Mouse (Mus musculus) forebrain, embryonic 16.5 days (tissue): ENCODE measurements around the gene Sipa1l3. TPM values are rescaled to one million over a fixed set of nuclear protein-coding genes. Genes with fewer than 3 reads are reported as not detected.

Experiments
- ATAC-seq: fragments of 200-750 bp; cut with Nextera tagmentation; 2 replicates; pipeline ENCODE4 v1.8.0; 2017; ENCODE audit warnings: mild to moderate bottlenecking, moderate library complexity
- H3K27ac ChIP-seq: fragments of 300-500 bp; sonication (generic); 2 replicates; pipeline ENCODE4 v1.5.1; 2014; ENCODE audit warnings: low read length, control low read depth
- H3K27me3 ChIP-seq: fragments of 300-500 bp; sonication (generic); replicated peaks from 2 replicates; pipeline ENCODE4 v1.6.1; 2014; ENCODE audit warnings: low read length; ENCODE audit not compliant: control insufficient read depth, insufficient read depth
- H3K36me3 ChIP-seq: fragments of 300-500 bp; sonication (generic); 2 replicates; pipeline ENCODE4 v1.6.1; 2014; ENCODE audit not compliant: control insufficient read depth, insufficient read depth
- H3K4me1 ChIP-seq: fragments of 300-500 bp; sonication (generic); replicated peaks from 2 replicates; pipeline ENCODE4 v1.6.1; 2014; ENCODE audit warnings: low read length; ENCODE audit not compliant: control insufficient read depth, insufficient read depth
- H3K4me2 ChIP-seq: fragments of 300-500 bp; sonication (generic); 2 replicates; pipeline ENCODE4 v1.6.1; 2014; ENCODE audit warnings: mild to moderate bottlenecking, low read length, control low read depth
- H3K4me3 ChIP-seq: fragments of 300-500 bp; sonication (generic); replicated peaks from 2 replicates; pipeline ENCODE4 v1.5.1; 2014; ENCODE audit warnings: mild to moderate bottlenecking, low read length, control low read depth
- H3K9ac ChIP-seq: fragments of 300-500 bp; sonication (generic); replicated peaks from 2 replicates; pipeline ENCODE4 v1.6.1; 2014; ENCODE audit warnings: low read depth, low read length, control low read depth
- H3K9me3 ChIP-seq: fragments of 300-500 bp; sonication (generic); 2 replicates; pipeline ENCODE4 v1.6.1; 2016; ENCODE audit warnings: low read length; ENCODE audit not compliant: control insufficient read depth
- WGBS: fragments of 180-500 bp; shearing (Covaris S2); extraction: QIAGEN DNeasy Blood & Tissue Kit; methylation state at CpG from one replicate; pipeline ENCODE4 v1.1.7; 2014; 5-methylcytosine and 5-hydroxymethylcytosine counted together
- polyA plus RNA-seq: library from polyadenylated mRNA; unstranded; fragments of >200 nt; fragmentation: Nextera tagmentation; extraction: Ambion mirVana; gene quantifications from 2 replicates; pipeline ENCODE4 v1.2.1, GENCODE M21; 2015

Gene Sipa1l3
- polyA plus RNA-seq, 1 experiment from 2014 or later = 16.1 TPM

DNA sequence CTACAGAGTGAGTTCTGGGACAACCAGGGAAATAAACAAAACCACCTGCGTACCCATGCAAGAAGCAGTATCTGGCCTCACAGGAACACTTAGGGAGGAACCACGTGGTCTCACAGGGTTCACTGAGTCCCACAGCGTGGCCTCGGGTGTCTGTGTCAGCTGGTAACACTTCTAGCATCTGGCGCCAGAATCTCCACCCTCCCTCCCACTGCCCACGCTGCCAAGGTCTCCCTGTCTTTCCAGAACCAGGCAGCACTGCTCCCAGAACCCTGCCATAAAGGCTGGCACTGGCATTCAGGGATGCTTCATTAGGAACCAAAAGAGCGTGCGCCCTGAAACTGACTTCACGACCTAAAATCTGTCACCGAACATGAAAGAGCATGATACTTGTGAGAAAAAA lies 84.7 kb downstream of the Sipa1l3 start:
- H3K9ac ChIP-seq = no peak overlapping the region
- no peak overlapping the region for H3K27ac ChIP-seq
- no peak overlapping the region for H3K4me3 ChIP-seq
- peaks cover 25% of the 10 kb centered on the region for H3K4me1 ChIP-seq
- H3K27me3 ChIP-seq = no peaks in the 10 kb centered on the region
- no peak overlapping the region for H3K4me2 ChIP-seq
- H3K36me3 ChIP-seq = no peaks in the 10 kb centered on the region
- H3K9me3 ChIP-seq = no peaks in the 10 kb centered on the region
- ATAC-seq = no peak
- WGBS = 73% methylated on average over 10 of the region's 10 CpGs

DNA sequence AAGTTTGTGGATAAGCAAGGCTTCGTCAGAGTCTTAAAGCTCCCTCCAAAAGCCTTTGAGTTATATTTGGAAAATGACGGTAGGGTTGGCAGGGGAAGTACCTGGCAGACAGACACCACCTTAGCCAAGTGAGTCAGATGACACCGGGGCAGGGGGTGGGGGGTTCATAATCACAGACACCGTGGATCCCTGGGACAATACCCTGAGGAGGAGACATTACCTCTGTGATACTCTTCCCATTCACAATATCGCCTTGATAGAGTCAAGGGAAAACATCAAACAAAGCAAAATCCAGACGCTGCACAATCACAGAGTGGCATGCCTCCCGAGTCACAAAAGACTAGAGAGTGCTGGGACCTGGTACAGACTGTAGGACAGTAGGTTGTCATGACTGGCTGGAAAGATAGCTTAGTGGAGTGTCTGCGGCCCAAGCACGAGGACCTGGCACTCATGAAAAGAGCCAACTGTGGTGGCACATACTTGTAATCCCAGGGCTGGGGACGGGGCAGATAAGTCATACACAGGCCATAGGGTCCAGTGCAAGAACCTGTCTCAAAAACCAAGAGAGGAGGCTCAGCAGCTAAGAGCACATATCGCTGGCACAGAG lies 85.4 kb downstream of the Sipa1l3 start:
- Histone ChIP-seq H3K27me3 (no peaks in the 10 kb centered on the region), H3K4me2 (no peak overlapping the region), H3K4me3 (no peak overlapping the region), H3K9ac (0 out of 2 replicates have a peak overlapping the region, but pooled peaks have one; percentile 5), H3K9me3 (no peaks in the 10 kb centered on the region), H3K27ac (no peak overlapping the region), H3K4me1 (peaks cover 25% of the 10 kb centered on the region), H3K36me3 (no peaks in the 10 kb centered on the region)
- WGBS = 40% methylated on average over 11 of the region's 11 CpGs
- 0 out of 2 replicates have a peak, but pooled peaks have one; percentile 12 for ATAC-seq

DNA sequence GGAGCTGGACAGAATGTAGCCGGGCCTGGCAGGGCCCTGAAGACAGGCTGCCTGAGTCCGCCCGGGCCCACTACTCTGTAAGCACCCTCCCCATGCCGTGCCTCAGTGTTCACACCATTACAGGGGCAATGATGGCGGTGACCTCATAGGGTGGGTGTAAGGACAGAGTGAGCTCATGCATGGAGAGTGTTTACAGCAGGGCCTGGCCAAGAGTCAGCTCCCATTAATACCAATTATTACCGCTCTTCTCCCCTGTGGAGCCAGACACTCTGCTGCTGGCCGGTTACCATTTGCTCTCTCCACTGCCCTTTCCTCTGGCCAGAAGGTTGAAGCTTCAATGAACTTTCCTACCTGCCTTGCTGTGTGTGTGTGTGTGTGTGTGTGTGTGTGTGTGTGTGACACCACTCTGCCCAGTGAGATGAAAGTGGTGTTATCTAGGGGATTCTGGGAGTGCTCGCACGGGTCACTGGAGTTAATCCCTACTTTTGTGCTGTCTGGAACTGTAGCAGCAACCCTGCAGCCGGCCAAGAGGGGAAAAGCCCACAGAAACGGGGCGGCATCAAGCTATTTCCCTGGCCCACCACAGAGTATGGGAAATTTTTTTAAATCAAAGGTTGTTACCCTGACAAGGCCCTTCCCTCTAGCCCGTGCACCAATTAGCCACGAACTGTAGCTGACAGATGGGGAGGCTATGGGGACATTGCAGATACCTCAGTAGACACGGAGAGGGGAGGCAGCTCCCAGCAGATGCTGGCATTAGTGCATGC lies 86.1 kb downstream of the Sipa1l3 start:
- Histone ChIP-seq H3K9me3 (no peaks in the 10 kb centered on the region), H3K4me1 (peaks cover 25% of the 10 kb centered on the region), H3K4me2 (no peak overlapping the region), H3K27me3 (no peaks in the 10 kb centered on the region), H3K27ac (no peak overlapping the region), H3K4me3 (no peak overlapping the region), H3K9ac (0 out of 2 replicates have a peak overlapping the region, but pooled peaks have one; percentile 5), H3K36me3 (no peaks in the 10 kb centered on the region)
- ATAC-seq = peak; percentile 41; the same call in 1 of the 2 replicates
- WGBS = 19% methylated on average over 15 of the region's 15 CpGs

DNA sequence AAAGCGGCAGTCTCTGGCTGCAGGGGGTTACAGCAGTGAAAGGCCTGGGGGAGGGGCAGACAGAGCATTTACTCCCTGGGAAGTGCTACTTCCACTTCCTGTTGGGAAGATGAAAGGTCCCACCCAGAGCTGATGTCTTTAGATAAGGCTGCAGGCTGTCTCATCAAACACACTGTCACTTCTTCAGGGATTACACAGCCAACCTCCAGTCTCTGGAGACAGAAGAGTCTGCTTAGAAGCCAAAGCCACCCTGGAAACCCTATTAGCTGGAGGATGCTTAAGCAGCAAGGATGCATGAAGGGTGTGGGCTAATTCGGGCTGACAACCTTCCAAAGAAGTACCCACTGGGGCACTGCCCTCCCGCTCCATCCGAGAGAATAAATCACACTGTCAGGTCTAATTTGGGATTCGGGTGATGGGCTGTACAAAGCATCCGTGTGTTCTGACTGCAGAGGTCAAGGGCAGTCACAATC lies 87.7 kb downstream of the Sipa1l3 start:
- H3K9me3 ChIP-seq = no peaks in the 10 kb centered on the region
- 22% methylated on average over 6 of the region's 6 CpGs for WGBS
- H3K4me2 ChIP-seq = no peak overlapping the region
- H3K4me3 ChIP-seq = no peak overlapping the region
- H3K9ac ChIP-seq = no peak overlapping the region
- H3K4me1 ChIP-seq = peaks cover 28% of the 10 kb centered on the region
- no peak for ATAC-seq
- H3K36me3 ChIP-seq = no peaks in the 10 kb centered on the region
- no peak overlapping the region for H3K27ac ChIP-seq
- no peaks in the 10 kb centered on the region for H3K27me3 ChIP-seq

DNA sequence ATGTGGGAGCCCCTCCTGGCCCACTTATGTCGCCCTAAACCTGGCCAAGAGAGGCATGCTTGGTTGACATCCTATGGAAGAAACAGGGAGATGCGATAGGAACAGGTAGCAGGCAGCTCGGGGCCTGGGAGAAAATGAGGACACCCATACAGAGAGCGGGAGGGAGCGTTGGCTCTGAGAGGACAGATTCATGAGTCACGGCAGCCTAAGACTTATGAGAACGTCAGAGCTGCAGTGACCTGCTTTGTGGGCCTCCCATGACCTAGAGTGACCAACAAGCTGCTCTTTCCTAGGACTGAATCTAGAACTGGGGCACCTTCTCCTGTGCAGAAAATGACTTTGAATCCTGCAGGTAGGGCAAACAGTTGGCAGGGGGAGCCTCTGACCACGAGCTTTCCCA lies 92.4 kb downstream of the Sipa1l3 start:
- WGBS = 91% methylated on average over 8 of the region's 8 CpGs
- H3K4me2 ChIP-seq = no peak overlapping the region
- H3K9me3 ChIP-seq = no peaks in the 10 kb centered on the region
- H3K4me3 ChIP-seq = no peak overlapping the region
- H3K27ac ChIP-seq = no peak overlapping the region
- no peak overlapping the region for H3K9ac ChIP-seq
- no peaks in the 10 kb centered on the region for H3K27me3 ChIP-seq
- ATAC-seq = no peak
- peaks cover 28% of the 10 kb centered on the region for H3K4me1 ChIP-seq
- H3K36me3 ChIP-seq = no peaks in the 10 kb centered on the region

DNA sequence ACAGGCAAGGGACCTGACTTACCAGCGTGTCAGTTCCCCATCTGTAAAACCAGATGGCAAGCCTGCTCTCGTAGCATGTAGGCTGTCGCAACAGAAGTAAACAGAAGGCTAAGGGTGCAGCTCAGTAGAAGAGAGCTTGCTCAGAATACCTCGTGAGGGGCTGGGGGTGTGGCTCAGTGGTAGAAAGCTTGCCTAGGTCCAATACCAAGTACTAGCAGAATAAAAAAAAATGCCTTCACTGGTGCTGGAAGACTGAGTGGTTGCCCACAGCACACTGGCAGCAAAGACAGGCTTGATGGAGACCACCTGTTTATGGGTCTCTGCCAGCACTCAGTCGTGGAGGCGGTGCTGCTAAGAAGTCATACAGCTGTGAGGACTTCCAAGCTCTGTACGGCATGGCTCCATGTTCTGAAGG lies 93.0 kb downstream of the Sipa1l3 start:
- WGBS = 59% methylated on average over 7 of the region's 7 CpGs
- Histone ChIP-seq H3K9ac (no peak overlapping the region), H3K27ac (peak overlapping the region; percentile 33; the same call in 1 of the 2 replicates), H3K27me3 (no peaks in the 10 kb centered on the region), H3K9me3 (no peaks in the 10 kb centered on the region), H3K36me3 (no peaks in the 10 kb centered on the region), H3K4me2 (no peak overlapping the region), H3K4me3 (no peak overlapping the region), H3K4me1 (peaks cover 29% of the 10 kb centered on the region)
- peak; percentile 71 for ATAC-seq

DNA sequence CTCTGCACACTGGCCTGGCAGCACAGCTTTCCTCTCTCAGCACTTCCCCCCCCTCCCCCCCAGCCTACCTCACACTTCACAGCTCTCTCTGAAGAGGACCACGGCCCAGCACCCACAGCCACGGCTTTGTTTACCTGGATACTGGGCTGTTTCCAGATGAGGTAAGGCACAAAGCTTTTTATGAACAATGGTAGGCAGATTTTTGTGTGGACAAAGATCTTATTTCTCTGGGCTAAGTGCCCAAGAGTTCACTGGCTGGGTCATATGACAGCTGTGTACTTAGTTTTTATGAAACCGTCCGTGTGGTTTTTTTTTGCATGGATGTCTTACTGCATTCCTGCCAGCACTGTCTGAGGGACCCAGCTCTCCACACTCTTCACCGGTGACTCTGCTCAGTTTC lies 93.8 kb downstream of the Sipa1l3 start:
- 39% methylated on average over 5 of the region's 5 CpGs for WGBS
- H3K27me3 ChIP-seq = no peaks in the 10 kb centered on the region
- no peak overlapping the region for H3K4me2 ChIP-seq
- H3K27ac ChIP-seq = no peak overlapping the region
- no peaks in the 10 kb centered on the region for H3K9me3 ChIP-seq
- no peak overlapping the region for H3K9ac ChIP-seq
- H3K36me3 ChIP-seq = no peaks in the 10 kb centered on the region
- H3K4me1 ChIP-seq = peaks cover 29% of the 10 kb centered on the region
- H3K4me3 ChIP-seq = no peak overlapping the region
- ATAC-seq = no peak

DNA sequence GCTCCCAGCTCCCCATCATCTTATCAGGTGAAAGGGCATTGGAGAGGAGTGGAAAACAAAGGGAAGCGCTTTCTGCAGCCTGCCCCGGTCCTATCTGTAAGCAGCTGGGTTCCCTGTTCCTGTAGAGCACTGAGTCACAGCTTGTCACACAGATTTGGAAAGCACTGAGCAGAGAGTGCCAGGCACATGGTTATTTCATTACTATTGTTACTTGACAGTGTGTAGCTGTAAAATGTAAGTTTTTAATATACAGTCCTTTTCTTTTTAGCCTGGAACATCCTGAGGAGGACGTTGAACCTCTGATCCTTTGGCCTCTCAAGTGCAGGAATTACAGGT lies 96.6 kb downstream of the Sipa1l3 start:
- WGBS = 29% methylated on average over 3 of the region's 3 CpGs
- peaks cover 37% of the 10 kb centered on the region for H3K4me1 ChIP-seq
- H3K27me3 ChIP-seq = no peaks in the 10 kb centered on the region
- H3K9me3 ChIP-seq = no peaks in the 10 kb centered on the region
- ATAC-seq = 0 out of 2 replicates have a peak, but pooled peaks have one; percentile 16
- no peak overlapping the region for H3K27ac ChIP-seq
- 0 out of 2 replicates have a peak overlapping the region, but pooled peaks have one; percentile 11 for H3K9ac ChIP-seq
- no peaks in the 10 kb centered on the region for H3K36me3 ChIP-seq
- no peak overlapping the region for H3K4me2 ChIP-seq
- H3K4me3 ChIP-seq = no peak overlapping the region

DNA sequence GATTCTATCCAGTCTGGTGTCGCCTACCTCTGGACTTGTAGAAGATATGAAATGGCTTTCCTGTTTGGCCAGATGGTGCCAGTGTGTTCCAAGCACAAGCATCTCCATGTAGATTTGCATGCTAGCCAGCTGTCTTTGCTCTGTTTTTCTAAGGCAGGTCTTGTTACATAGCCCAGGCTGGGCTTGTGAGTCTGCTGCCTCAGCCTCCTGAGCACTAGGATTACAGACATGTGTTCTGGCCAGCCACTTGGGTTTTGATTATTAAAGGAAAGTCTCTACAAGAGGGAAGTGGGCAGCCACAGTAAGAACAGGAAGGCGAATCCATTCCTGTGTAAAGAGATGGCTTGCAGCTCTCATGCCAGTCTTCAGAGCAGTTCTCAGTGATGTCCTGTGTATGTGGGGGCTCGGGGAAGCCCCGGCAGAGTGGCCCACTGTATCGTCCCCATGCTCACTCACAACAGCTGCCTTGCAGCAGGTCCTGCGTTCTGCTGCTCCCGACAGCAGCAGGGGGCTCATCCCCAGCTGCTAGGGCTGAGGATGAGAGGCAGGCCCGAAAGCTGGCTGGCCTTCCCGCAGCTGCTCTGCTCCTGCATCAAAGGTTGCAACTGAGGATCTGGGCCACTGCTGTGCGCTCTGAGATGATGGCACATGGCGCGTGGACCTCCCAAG lies 97.1 kb downstream of the Sipa1l3 start:
- Histone ChIP-seq H3K36me3 (no peaks in the 10 kb centered on the region), H3K27ac (no peak overlapping the region), H3K4me1 (peaks cover 37% of the 10 kb centered on the region), H3K9me3 (no peaks in the 10 kb centered on the region), H3K4me3 (no peak overlapping the region), H3K4me2 (no peak overlapping the region), H3K9ac (0 out of 2 replicates have a peak overlapping the region, but pooled peaks have one; percentile 11), H3K27me3 (no peaks in the 10 kb centered on the region)
- 25% methylated on average over 12 of the region's 12 CpGs for WGBS
- ATAC-seq = 0 out of 2 replicates have a peak, but pooled peaks have one; percentile 27
